Mouse (Mus musculus) lung, postnatal 36 days (tissue): Measurements from ENCODE around the gene Ptchd4.

Experiments
- DNase-seq: peaks from one replicate; pipeline ENCODE4 v3.0.0; 2022; ENCODE audit warnings: mixed read lengths

Gene Ptchd4

GRCm38 (mm10) chr17:42430380-42430779 is 114.6 kb downstream of the Ptchd4 start:
- DNase-seq: no peak

- DNase-seq: no peak
Measured at GRCm38 (mm10) chr17:42452235-42452634, 136.5 kb downstream of the Ptchd4 start.

GRCm38 (mm10) chr17:42456441-42456840 is 140.7 kb downstream of the Ptchd4 start:
- no peak for DNase-seq

GRCm38 (mm10) chr17:42462726-42463125 is 147.0 kb downstream of the Ptchd4 start:
- no peak for DNase-seq

- peak; percentile 6 for DNase-seq
Measured at GRCm38 (mm10) chr17:42480173-42480991, 164.6 kb downstream of the Ptchd4 start.

GRCm38 (mm10) chr17:42509356-42510262 is 193.9 kb downstream of the Ptchd4 start:
- DNase-seq: no peak

GRCm38 (mm10) chr17:42530147-42530546 is 214.4 kb downstream of the Ptchd4 start:
- DNase-seq: no peak

GRCm38 (mm10) chr17:42549578-42549977 is 233.8 kb downstream of the Ptchd4 start:
- no peak for DNase-seq
